Mouse (Mus musculus) E14TG2a.4 (cell line): ENCODE data around the gene Scn10a.

Source experiments
- CTCF ChIP-seq: conservative IDR thresholded peaks from 2 replicates; pipeline ENCODE4 v1.5.1; 2014; ENCODE audit warnings: low read length
- NANOG ChIP-seq: IDR thresholded peaks from 2 replicates; pipeline ENCODE4 v1.6.1; 2014; ENCODE audit warnings: borderline replicate concordance, low read length, mixed read lengths

DNA sequence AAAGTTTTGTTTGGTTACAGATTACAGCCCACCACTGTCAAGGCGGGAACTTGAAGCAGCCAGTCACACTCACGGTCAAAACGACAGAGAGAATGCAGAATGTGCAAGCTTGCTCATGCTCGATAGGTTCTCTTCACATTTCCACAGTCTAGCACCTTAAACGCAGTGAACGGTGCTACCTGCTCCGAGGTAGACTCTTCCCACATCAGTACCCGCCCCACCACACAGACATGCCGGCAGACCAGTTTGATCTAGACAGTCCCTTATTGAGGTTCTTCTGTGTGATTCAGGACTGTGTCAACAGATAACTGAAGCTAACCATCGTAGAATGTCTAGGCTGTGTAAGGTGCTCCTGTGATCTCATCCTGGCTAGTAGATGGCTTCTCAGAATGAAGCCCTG is 120.6 kb downstream of the Scn10a start:
- no peak for TF ChIP-seq CTCF
- TF ChIP-seq NANOG, result no peak
